Mouse (Mus musculus) cortical plate, adult 2 months (tissue): ENCODE results near the gene C330007P06Rik. TPM values are rescaled to one million over a fixed set of nuclear protein-coding genes. Genes with fewer than 3 reads are reported as not detected.
"Not testable (repeated sequence)": the region's sequence is repeated elsewhere in the genome, so short reads cannot be mapped to it uniquely, and the experiment has no call there.

Source experiments
- H3K27ac ChIP-seq: fragments of 200-500 bp; 2 replicates; pipeline ENCODE4 v1.5.1; 2012; ENCODE audit warnings: low read length, control low read depth, inconsistent platforms; ENCODE audit not compliant: insufficient read depth
- H3K4me1 ChIP-seq: fragments of 200-500 bp; 2 replicates; pipeline ENCODE4 v1.6.1; 2011; ENCODE audit warnings: low read length; ENCODE audit not compliant: control insufficient read depth, insufficient read depth
- H3K4me3 ChIP-seq: fragments of 200-500 bp; 2 replicates; pipeline ENCODE4 v1.5.1; 2011; ENCODE audit warnings: mild to moderate bottlenecking, low read length, control low read depth; ENCODE audit not compliant: insufficient read depth
- CTCF ChIP-seq: fragments of 200-500 bp; IDR thresholded peaks from 2 replicates; pipeline ENCODE4 v1.5.1; 2011; ENCODE audit warnings: mild to moderate bottlenecking, control low read depth, low read length; ENCODE audit not compliant: insufficient read depth; ENCODE audit errors: extremely low read depth
- POLR2A ChIP-seq: fragments of 200-500 bp; IDR thresholded peaks from 2 replicates; pipeline ENCODE4 v1.6.1; 2011; ENCODE audit warnings: mild to moderate bottlenecking, low read length, control low read depth; ENCODE audit not compliant: insufficient read depth; ENCODE audit errors: extremely low read depth
- polyA plus RNA-seq: library from polyadenylated mRNA; depleted of rRNA; stranded (reverse); fragments of >200 nt; gene quantifications from 2 replicates; pipeline ENCODE4 v1.2.3, GENCODE M21; 2012

Gene C330007P06Rik
- polyA plus RNA-seq, 1 experiment = 26.0 TPM

DNA sequence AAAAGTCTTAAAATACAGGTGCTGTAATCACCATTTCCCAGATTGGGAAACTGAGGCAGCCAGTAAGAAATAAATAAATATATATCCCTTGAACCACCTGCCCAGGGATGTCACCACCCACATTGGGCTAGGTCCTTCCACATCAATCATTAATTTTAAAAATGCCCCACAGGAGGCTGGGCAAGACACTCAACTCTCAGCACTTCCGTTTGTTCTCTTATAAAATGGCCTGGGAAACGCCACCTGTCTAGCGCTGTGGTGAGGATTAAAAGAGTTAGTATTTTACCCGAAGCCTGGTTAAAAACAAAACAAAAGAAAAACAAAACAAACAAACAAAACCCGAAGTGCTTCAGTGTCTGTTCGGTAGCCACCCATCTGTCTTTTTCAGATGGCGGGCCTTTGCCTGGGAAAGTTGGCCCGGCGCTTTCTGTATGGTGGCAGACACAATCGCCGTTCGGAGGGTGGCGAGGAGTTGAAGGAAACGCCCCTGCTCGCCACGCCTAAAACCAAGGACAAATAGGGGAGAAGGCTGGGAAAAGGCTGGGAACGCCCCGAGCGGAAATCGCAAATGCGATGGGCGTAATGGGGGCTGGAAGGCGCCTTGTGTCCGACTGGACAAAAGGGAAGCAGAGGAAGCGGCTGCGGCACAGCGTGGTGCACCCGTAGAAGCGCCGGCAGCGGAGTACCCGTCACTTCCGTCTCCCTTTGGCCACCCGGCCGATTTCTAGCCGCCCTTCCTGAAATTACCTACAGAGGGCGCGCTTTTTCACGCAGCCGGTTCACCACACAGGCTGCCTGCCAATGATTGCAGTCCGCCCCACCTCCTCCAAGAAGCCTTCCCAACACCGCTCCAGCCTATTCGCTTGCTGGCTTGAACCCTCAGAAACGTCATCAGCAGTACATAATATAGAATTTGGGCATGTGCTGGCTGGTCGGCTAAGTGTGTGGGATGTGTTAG is 66.3 kb downstream of the C330007P06Rik start:
- Histone ChIP-seq H3K4me3 (peak overlapping the region; percentile 27), H3K4me1 (no peaks in the 10 kb centered on the region; the same call in 1 of the 2 replicates), H3K27ac (peak overlapping the region; percentile 2; the same call in 1 of the 2 replicates)
- TF ChIP-seq CTCF (peak; percentile 48), POLR2A (peak; percentile 28; the same call in 1 of the 2 replicates)

- no peaks in the 10 kb centered on the region; the same call in 1 of the 2 replicates for H3K4me1 ChIP-seq
- no peak overlapping the region for H3K27ac ChIP-seq
- H3K4me3 ChIP-seq = no peak overlapping the region
- no peak for TF ChIP-seq POLR2A
- TF ChIP-seq CTCF = no peak
These were observed 68.3 kb downstream of the C330007P06Rik start for GRCm38 (mm10) chrX:36805466-36806235.

DNA sequence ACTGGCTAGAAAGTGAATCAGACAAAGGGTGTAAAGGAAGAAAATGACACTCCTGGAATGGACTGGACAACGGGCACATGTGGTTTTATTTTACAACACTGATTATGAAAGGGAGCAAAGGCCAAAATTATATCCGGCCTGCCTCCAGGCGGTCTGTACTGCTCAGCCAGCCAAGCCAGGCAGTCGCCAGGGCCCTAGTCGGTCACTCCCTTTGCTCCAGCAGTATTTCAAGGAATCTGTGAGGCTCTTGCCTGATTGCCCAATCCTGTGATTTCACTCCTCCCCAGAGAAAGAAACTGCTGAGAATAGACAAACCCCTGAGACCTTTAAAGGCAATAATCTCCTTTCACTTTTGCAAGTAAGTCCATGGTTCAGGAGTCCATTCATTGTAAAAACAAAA is 69.7 kb downstream of the C330007P06Rik start:
- Histone ChIP-seq H3K4me1 (no peaks in the 10 kb centered on the region; the same call in 1 of the 2 replicates), H3K4me3 (no peak overlapping the region), H3K27ac (no peak overlapping the region)
- TF ChIP-seq CTCF (no peak), POLR2A (no peak)

- Histone ChIP-seq H3K4me1 (no peaks in the 10 kb centered on the region), H3K4me3 (no peak overlapping the region), H3K27ac (no peak overlapping the region)
- TF ChIP-seq POLR2A = no peak
- no peak for TF ChIP-seq CTCF
These were observed 70.7 kb downstream of the C330007P06Rik start for GRCm38 (mm10) chrX:36803189-36803588.

DNA sequence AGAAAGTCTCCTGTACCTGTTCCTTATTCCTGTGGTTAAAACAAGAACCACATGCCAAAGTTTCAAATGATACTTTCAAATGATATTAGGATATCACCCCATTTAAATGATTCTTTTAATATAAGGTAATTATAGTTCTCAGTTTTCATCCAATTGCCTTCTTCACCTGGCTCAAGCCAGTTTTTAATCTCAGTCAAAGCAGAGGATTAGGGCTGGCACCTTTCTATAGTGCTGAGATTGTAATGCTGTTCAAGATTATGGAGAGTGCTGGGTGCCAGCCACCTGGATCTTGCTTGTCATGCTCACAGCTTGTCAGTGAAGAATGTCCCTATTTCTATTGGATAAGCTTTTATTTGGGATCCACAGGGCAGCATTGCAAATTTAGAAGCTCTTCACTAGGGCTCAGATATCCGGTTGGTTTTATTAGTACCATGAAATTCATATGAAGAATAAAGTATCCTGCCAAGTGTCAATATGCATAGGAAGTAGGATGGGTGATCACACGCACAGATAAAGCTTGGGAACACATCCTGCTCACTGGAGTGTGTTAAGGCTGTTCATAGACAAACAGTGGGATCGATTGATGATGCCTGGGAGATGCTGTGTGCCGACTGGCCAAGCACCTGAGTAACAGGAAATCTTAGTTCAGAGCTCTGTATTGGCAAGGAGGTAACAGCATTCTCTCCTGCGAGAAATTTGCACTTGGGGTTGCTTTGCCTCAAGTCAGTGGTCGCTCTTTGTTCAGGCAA is 74.6 kb downstream of the C330007P06Rik start:
- H3K4me3 ChIP-seq = no peak overlapping the region
- TF ChIP-seq POLR2A (no peak), CTCF (no peak)
- H3K27ac ChIP-seq = no peak overlapping the region

DNA sequence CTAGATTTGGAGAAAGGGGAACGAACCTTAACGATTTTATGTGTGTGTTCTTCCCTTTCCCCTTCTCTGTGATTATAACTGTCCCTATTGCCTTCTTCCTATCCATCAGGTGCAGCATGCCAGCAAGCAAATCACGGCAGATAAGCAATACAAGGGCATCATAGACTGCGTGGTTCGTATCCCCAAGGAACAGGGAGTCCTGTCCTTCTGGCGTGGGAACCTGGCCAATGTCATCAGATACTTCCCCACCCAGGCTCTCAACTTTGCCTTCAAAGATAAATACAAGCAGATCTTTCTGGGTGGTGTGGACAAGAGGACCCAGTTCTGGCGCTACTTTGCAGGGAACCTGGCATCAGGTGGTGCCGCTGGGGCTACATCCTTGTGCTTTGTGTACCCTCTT is 77.2 kb downstream of the C330007P06Rik start:
- not testable (repeated sequence) for H3K4me1 ChIP-seq
- H3K27ac ChIP-seq = peak overlapping the region; percentile 70
- peak overlapping the region; percentile 90 for H3K4me3 ChIP-seq

More for the DNA sequence above, 74.6 kb downstream of the C330007P06Rik start:
- no peaks in the 10 kb centered on the region for H3K4me1 ChIP-seq

DNA sequence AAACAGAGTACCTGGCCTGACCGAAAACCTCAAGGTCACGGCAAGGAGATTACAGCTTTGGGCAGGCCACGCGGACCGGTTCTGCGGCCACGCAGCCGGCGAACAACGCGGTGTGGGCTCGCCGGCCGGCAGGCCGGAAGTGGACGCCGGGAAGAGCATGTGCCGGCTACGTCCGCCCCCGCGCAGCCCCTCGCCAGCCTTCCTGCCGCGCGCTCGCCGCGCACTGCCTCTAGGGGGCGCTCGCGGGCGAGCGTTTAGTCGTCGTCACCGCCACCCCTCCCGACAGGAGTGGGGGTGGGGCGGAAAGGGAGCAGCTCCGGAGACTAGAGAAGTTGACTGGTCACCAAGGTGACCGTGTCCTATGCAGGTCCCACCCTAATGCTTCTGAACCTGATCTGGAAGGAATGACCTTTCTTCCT is 77.7 kb downstream of the C330007P06Rik start:
- peak; percentile 25 for TF ChIP-seq CTCF
- TF ChIP-seq POLR2A = no peak
- H3K4me1 ChIP-seq = no peaks in the 10 kb centered on the region
- H3K27ac ChIP-seq = peak overlapping the region; percentile 94
- H3K4me3 ChIP-seq = peak overlapping the region; percentile 90

GRCm38 (mm10) chrX:36795424-36796162 is 78.3 kb downstream of the C330007P06Rik start, which contains the start of gene Slc25a5:
Slc25a5 (plus strand) TSS chrX:36795651.
- Histone ChIP-seq H3K27ac (peak within 1 kb of the TSS; percentile 94), H3K4me1 (no peaks in the 10 kb centered on the region), H3K4me3 (peak within 1 kb of the TSS; percentile 90)
- TF ChIP-seq CTCF (no peak), POLR2A (peak; percentile 83)

DNA sequence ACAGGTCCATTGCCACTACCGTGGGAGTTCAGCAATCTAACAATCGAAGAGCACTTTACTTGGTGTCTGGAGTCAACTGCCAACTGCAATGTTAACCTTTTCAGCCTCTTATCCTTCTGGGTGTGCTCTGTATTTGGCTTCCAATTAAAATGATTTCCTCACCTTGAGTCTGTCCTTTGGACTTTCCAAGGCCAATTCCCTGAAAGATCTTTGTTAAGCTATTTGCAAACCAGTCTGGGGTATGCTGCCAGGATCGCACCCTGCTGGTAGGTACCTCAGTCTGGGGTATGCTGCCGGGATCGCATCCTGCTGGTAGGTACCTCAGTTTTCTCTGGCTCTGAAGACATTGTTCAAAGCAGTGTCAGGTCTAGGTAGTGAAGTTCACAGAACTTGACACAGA is 79.3 kb downstream of the C330007P06Rik start:
- H3K27ac ChIP-seq = no peak overlapping the region
- TF ChIP-seq CTCF = no peak
- TF ChIP-seq POLR2A = no peak
- H3K4me1 ChIP-seq = no peaks in the 10 kb centered on the region
- no peak overlapping the region for H3K4me3 ChIP-seq
